Mouse (Mus musculus): ENCODE results near the gene Wsb1. TPM values are rescaled to one million over a fixed set of nuclear protein-coding genes. Genes with fewer than 3 reads are reported as not detected.

Gene Wsb1
- polyA plus RNA-seq, 1 experiment from 2014 or later: 597 TPM

GRCm38 (mm10) chr11:79238398-79238752, 16.1 kb downstream of the Wsb1 start:
- Histone ChIP-seq H3K27me3 (ENCODE audit: control insufficient read depth, insufficient read depth, low read length) (no peaks in the 10 kb centered on the region), H3K9me3 (ENCODE audit: control insufficient read depth, low read length) (no peaks in the 10 kb centered on the region), H3K27ac (peak overlapping the region; percentile 45; the same call in 1 of the 2 replicates), H3K4me3 (replicated peaks; ENCODE audit: low read length) (no peak overlapping the region), H3K4me2 (replicated peaks) (no peak overlapping the region), H3K4me1 (replicated peaks; ENCODE audit: control insufficient read depth, insufficient read depth, low read length) (no peaks in the 10 kb centered on the region), H3K36me3 (replicated peaks; ENCODE audit: control insufficient read depth, insufficient read depth) (peaks cover 61% of the 10 kb centered on the region), H3K9ac (no peak overlapping the region)
- ATAC-seq (ENCODE audit: low FRiP score) (no peak), DNase-seq (ENCODE audit: low spot score) (peak; percentile 52)
- WGBS: 28% methylated on average over 1 of the region's 1 CpGs

DNA sequence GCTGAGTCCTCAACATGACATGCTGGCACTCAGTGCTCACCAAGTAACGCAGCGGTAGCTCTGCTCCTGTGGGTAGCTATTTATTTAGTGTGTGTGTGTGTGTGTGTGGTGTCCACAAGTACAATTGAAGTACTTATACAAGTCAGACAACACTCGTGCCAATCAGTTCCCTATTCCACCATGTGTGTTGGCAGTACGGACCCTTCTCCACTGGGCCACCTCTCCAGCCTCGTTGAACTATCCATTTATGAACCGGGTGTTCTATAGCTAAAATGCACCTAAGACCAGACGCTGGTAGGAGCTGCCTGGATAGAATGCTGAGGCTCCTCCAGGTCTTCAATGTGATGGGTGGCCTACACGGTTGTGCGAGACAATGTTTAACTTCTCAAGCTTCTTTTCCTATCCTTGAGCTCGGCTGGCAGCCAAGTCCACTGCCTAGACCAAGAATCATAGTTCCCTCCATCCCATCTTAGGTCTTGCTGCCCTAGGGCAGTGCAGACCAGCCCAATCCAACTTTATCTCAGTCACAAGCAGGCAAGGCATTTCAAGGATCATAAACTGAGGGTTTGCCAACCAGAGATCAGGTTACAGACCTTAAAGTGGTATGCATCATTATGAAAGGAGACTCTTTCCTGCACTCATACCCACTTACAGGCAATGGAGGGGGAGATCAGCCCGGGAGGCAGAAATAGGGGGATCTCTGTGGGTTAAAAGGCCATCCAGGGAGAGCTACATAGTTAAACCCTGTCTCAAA, 16.6 kb downstream of the Wsb1 start:
- H3K36me3 ChIP-seq (replicated peaks; ENCODE audit: control insufficient read depth, insufficient read depth): peaks cover 55% of the 10 kb centered on the region
- DNase-seq (ENCODE audit: low spot score) (no peak), ATAC-seq (ENCODE audit: low FRiP score) (no peak)
- H3K9me3 ChIP-seq (ENCODE audit: control insufficient read depth, low read length): no peaks in the 10 kb centered on the region
- 92% methylated on average over 11 of the region's 11 CpGs for WGBS
- no peaks in the 10 kb centered on the region for H3K27me3 ChIP-seq (ENCODE audit: control insufficient read depth, insufficient read depth, low read length)
- H3K4me1 ChIP-seq (replicated peaks; ENCODE audit: control insufficient read depth, insufficient read depth, low read length): no peaks in the 10 kb centered on the region
- no peak overlapping the region for H3K9ac ChIP-seq
- H3K4me3 ChIP-seq (replicated peaks; ENCODE audit: low read length): no peak overlapping the region
- H3K27ac ChIP-seq: peak overlapping the region; percentile 45; the same call in 1 of the 2 replicates
- H3K4me2 ChIP-seq (replicated peaks): no peak overlapping the region

- WGBS: 92% methylated on average over 13 of the region's 13 CpGs
- ATAC-seq (ENCODE audit: low FRiP score) (no peak), DNase-seq (ENCODE audit: low spot score) (no peak)
- H3K9ac ChIP-seq: no peak overlapping the region
- no peaks in the 10 kb centered on the region for H3K9me3 ChIP-seq (ENCODE audit: control insufficient read depth, low read length)
- H3K27ac ChIP-seq: no peak overlapping the region
- no peak overlapping the region for H3K4me2 ChIP-seq (replicated peaks)
- H3K27me3 ChIP-seq (ENCODE audit: control insufficient read depth, insufficient read depth, low read length): no peaks in the 10 kb centered on the region
- no peaks in the 10 kb centered on the region for H3K36me3 ChIP-seq (replicated peaks; ENCODE audit: control insufficient read depth, insufficient read depth)
- no peak overlapping the region for H3K4me3 ChIP-seq (replicated peaks; ENCODE audit: low read length)
- no peaks in the 10 kb centered on the region for H3K4me1 ChIP-seq (replicated peaks; ENCODE audit: control insufficient read depth, insufficient read depth, low read length)
Measured at GRCm38 (mm10) chr11:79230251-79230570, 24.3 kb downstream of the Wsb1 start.

DNA sequence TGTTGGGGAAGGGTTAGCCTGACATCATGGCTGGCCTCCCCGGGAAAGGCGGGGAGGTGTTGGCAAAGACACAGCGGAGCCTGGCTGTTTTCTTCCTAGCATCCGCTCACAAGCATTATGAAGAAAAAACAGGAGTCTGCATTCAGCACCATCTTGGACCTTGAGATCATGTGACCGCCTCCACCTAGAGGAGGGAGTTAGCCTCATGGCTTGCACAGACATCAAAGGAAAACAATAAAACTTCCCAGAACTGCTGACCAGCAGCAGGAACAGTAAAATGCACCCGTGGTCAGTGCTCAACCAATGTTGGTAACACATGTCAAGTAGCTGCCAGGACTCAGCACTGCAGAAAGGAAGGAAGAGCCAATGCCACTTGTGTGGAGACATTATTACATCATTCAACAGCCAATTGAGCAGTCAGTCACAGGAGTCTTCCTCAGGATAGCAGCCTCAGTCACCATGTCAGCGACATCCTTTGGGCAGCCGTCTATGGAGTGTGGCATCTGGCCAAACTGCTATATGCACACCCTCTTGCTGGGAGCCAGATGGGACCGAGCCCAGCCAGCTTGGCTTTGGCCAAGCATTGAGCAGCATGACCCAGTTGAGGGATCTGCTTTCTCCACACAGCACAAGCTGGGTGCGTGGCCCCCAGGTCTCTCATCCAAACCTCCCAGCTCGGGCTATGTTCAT, 24.8 kb downstream of the Wsb1 start:
- WGBS: 75% methylated on average over 11 of the region's 11 CpGs

DNA sequence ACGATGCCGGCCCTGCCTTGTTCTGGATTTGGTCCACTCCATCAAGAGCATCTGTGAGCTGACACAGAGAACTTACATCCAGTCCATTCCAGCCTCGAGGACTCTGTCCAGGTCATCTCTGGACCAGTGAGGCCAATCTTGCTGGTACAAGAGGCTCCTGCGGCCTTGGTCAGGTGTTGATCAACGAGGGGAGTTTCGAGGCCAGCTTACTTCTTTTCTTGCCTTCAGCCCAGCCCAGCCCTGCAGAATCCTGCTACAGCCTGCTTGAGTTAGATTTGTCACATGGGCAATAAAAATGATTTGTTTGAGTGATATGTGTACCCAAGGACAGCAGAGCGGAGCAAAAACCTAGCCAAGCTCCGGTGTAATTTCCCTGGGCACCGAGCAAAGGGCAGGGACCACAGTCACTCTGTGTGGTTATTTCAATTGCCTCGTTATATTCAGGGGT, 25.4 kb downstream of the Wsb1 start:
- H3K9me3 ChIP-seq (ENCODE audit: control insufficient read depth, low read length): no peaks in the 10 kb centered on the region
- H3K36me3 ChIP-seq (replicated peaks; ENCODE audit: control insufficient read depth, insufficient read depth): no peaks in the 10 kb centered on the region
- DNase-seq (ENCODE audit: low spot score) (no peak), ATAC-seq (ENCODE audit: low FRiP score) (no peak)
- H3K4me2 ChIP-seq (replicated peaks): no peak overlapping the region
- no peak overlapping the region for H3K4me3 ChIP-seq (replicated peaks; ENCODE audit: low read length)
- H3K9ac ChIP-seq: no peak overlapping the region
- WGBS: 81% methylated on average over 10 of the region's 10 CpGs
- H3K4me1 ChIP-seq (replicated peaks; ENCODE audit: control insufficient read depth, insufficient read depth, low read length): 0 out of 2 replicates have a peak, but pooled peaks cover 5% of the 10 kb centered on the region
- no peak overlapping the region for H3K27ac ChIP-seq
- no peaks in the 10 kb centered on the region for H3K27me3 ChIP-seq (ENCODE audit: control insufficient read depth, insufficient read depth, low read length)

More for the DNA sequence above, 24.8 kb downstream of the Wsb1 start:
- DNase-seq (ENCODE audit: low spot score): no peak
- ATAC-seq (ENCODE audit: low FRiP score): peak; percentile 11; the same call in 1 of the 2 replicates
- no peak overlapping the region for H3K9ac ChIP-seq
- 0 out of 2 replicates have a peak, but pooled peaks cover 3% of the 10 kb centered on the region for H3K4me1 ChIP-seq (replicated peaks; ENCODE audit: control insufficient read depth, insufficient read depth, low read length)
- no peaks in the 10 kb centered on the region for H3K36me3 ChIP-seq (replicated peaks; ENCODE audit: control insufficient read depth, insufficient read depth)
- no peak overlapping the region for H3K4me3 ChIP-seq (replicated peaks; ENCODE audit: low read length)
- no peak overlapping the region for H3K27ac ChIP-seq
- H3K27me3 ChIP-seq (ENCODE audit: control insufficient read depth, insufficient read depth, low read length): no peaks in the 10 kb centered on the region
- H3K9me3 ChIP-seq (ENCODE audit: control insufficient read depth, low read length): no peaks in the 10 kb centered on the region
- no peak overlapping the region for H3K4me2 ChIP-seq (replicated peaks)

GRCm38 (mm10) chr11:79228089-79228488, 26.4 kb downstream of the Wsb1 start:
- 84% methylated on average over 2 of the region's 2 CpGs for WGBS
- H3K27me3 ChIP-seq (ENCODE audit: control insufficient read depth, insufficient read depth, low read length): no peaks in the 10 kb centered on the region
- 0 out of 2 replicates have a peak, but pooled peaks cover 5% of the 10 kb centered on the region for H3K4me1 ChIP-seq (replicated peaks; ENCODE audit: control insufficient read depth, insufficient read depth, low read length)
- no peak overlapping the region for H3K4me2 ChIP-seq (replicated peaks)
- H3K4me3 ChIP-seq (replicated peaks; ENCODE audit: low read length): no peak overlapping the region
- H3K9me3 ChIP-seq (ENCODE audit: control insufficient read depth, low read length): no peaks in the 10 kb centered on the region
- H3K36me3 ChIP-seq (replicated peaks; ENCODE audit: control insufficient read depth, insufficient read depth): no peaks in the 10 kb centered on the region
- H3K9ac ChIP-seq: no peak overlapping the region
- no peak overlapping the region for H3K27ac ChIP-seq
- ATAC-seq (ENCODE audit: low FRiP score): no peak
- DNase-seq (ENCODE audit: low spot score): no peak

DNA sequence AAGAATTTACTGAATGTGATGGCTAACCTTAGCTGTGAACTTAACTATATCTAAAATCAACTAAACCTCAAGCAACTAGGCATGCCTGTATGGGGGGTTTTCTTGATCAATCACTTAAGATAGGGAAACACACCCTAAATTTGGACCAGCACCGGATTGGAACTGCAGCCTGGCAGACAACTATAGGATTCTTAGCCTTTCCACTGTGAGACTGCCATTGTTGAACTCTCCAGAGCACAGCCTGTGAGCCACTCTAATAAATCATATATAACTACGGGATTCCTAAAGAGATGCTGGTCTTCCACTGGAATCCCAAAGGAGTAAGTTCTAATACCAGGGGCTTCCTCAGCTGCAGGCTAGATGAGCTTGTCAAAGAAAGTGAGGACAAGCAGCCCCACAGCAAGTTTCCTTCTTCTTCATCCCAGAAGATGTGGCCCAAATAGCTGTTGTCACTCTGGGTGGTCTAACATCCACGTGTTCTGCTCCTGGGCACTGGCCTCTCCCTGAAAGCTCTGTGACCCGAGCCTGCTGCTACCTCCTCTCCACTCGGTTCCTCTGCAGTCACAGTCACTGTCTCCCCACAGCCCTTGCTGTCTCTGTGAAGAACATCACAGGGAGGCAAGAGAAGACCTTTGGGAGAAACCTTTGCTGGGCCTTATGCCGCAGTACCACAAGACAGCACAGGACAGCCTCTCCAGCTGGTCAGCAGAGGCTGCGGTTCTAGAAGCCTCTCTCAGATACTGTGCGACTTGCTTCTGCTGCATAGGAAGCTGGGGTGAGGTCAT, 28.9 kb downstream of the Wsb1 start:
- Histone ChIP-seq H3K9ac (no peak overlapping the region), H3K4me1 (replicated peaks; ENCODE audit: control insufficient read depth, insufficient read depth, low read length) (0 out of 2 replicates have a peak, but pooled peaks cover 5% of the 10 kb centered on the region), H3K4me2 (replicated peaks) (no peak overlapping the region), H3K9me3 (ENCODE audit: control insufficient read depth, low read length) (no peaks in the 10 kb centered on the region), H3K36me3 (replicated peaks; ENCODE audit: control insufficient read depth, insufficient read depth) (no peaks in the 10 kb centered on the region), H3K27me3 (ENCODE audit: control insufficient read depth, insufficient read depth, low read length) (no peaks in the 10 kb centered on the region), H3K27ac (no peak overlapping the region), H3K4me3 (replicated peaks; ENCODE audit: low read length) (no peak overlapping the region)
- no peak for DNase-seq (ENCODE audit: low spot score)
- ATAC-seq (ENCODE audit: low FRiP score): no peak
- WGBS: 71% methylated on average over 8 of the region's 8 CpGs

DNA sequence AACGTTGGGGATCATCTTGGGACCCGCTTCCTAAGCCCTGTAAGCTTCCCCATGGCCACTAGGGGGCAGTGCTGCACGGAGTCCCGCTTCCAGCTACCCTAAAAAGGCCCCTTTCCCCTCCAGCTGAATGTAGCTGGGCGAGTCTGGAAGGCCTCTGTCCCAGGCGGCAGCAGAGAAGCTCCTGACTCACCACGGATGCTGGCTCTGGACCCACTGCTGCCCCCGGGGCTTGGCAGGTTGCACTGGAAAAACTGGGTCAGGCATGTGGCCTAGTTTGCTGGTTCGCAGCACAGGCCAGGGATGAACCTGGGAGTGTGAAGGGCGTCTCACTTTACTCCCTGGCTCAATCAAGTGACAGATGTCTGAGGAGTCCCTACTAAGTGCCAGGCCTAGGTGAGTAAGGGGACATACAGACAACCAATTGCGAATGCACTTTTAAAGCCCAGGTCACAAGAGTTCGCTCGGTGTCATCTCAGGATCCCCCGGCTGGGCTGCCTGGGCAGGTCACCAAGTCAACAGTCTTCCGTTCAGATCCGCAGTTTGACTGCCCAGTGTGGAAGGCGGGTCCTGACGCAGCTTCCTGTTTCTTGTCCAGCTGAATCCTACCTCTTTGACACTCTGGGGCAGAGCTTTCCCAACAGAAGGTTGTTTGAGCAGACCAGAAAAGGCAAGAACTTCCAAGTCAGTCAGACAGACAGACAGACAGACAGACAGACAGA, 29.8 kb downstream of the Wsb1 start:
- no peak overlapping the region for H3K4me2 ChIP-seq (replicated peaks)
- H3K4me1 ChIP-seq (replicated peaks; ENCODE audit: control insufficient read depth, insufficient read depth, low read length): 0 out of 2 replicates have a peak, but pooled peaks cover 5% of the 10 kb centered on the region
- H3K9me3 ChIP-seq (ENCODE audit: control insufficient read depth, low read length): no peaks in the 10 kb centered on the region
- H3K36me3 ChIP-seq (replicated peaks; ENCODE audit: control insufficient read depth, insufficient read depth): no peaks in the 10 kb centered on the region
- no peak overlapping the region for H3K27ac ChIP-seq
- ATAC-seq (ENCODE audit: low FRiP score): no peak
- peak; percentile 82 for DNase-seq (ENCODE audit: low spot score)
- H3K4me3 ChIP-seq (replicated peaks; ENCODE audit: low read length): no peak overlapping the region
- H3K27me3 ChIP-seq (ENCODE audit: control insufficient read depth, insufficient read depth, low read length): no peaks in the 10 kb centered on the region
- 43% methylated on average over 18 of the region's 18 CpGs for WGBS
- 0 out of 2 replicates have a peak overlapping the region, but pooled peaks have one; percentile 17 for H3K9ac ChIP-seq

All from hindbrain, embryonic 14.5 days (tissue).